Mouse (Mus musculus): Measurements from ENCODE around the gene Lce6a.

- no peak for TF ChIP-seq CTCF (IDR thresholded peaks at IDR 0.05; ENCODE audit: low read depth, low read length)
- TF ChIP-seq GATA1 (IDR thresholded peaks at IDR 0.05; ENCODE audit: borderline replicate concordance, low read length), result no peak
- no peak for TF ChIP-seq TAL1 (conservative IDR thresholded peaks at IDR 0.05; ENCODE audit: low read depth, low read length)
- TF ChIP-seq POLR2AphosphoS5 (IDR thresholded peaks at IDR 0.05; ENCODE audit: insufficient replicate concordance, low read depth, low read length), result no peak
- no peak for TF ChIP-seq GATA2 (IDR thresholded peaks at IDR 0.05; ENCODE audit: borderline replicate concordance, low read depth, low read length)
These were observed 26.7 kb upstream of the Lce6a start, which contains the start of gene Lce1a1 for GRCm38 (mm10) chr3:92648207-92648606.
